Mouse (Mus musculus): ENCODE data around the gene Mrps7. TPM values are rescaled to one million over a fixed set of nuclear protein-coding genes. Genes with fewer than 3 reads are reported as not detected.
A peak's percentile ranks its signal among the peaks of the same experiment; 100 is the strongest.

The Mrps7 gene
- polyA plus RNA-seq, 1 experiment from 2014 or later, result 98.3 TPM

- peaks cover 6% of the 10 kb centered on the region; the same call in 1 of the 2 replicates for H3K4me1 ChIP-seq (replicated peaks)
- ATAC-seq, result no peak
- no peaks in the 10 kb centered on the region for H3K9me3 ChIP-seq
- no peak overlapping the region for H3K27ac ChIP-seq
- H3K4me2 ChIP-seq (replicated peaks), result no peak overlapping the region
- H3K27me3 ChIP-seq (replicated peaks), result no peaks in the 10 kb centered on the region
- peaks cover 21% of the 10 kb centered on the region; the same call in 1 of the 2 replicates for H3K36me3 ChIP-seq
- 70% methylated on average over 9 of the region's 9 CpGs for WGBS
- H3K4me3 ChIP-seq (replicated peaks), result no peak overlapping the region
- no peak overlapping the region for H3K9ac ChIP-seq
Measured at GRCm38 (mm10) chr11:115623487-115624070, 19.9 kb downstream of the Mrps7 start.

- no peaks in the 10 kb centered on the region for H3K9me3 ChIP-seq
- H3K4me1 ChIP-seq (replicated peaks), result peaks cover 6% of the 10 kb centered on the region; the same call in 1 of the 2 replicates
- no peak for ATAC-seq
- H3K27me3 ChIP-seq (replicated peaks), result no peaks in the 10 kb centered on the region
- H3K4me3 ChIP-seq (replicated peaks), result no peak overlapping the region
- H3K4me2 ChIP-seq (replicated peaks), result no peak overlapping the region
- peaks cover 12% of the 10 kb centered on the region; the same call in 1 of the 2 replicates for H3K36me3 ChIP-seq
- H3K27ac ChIP-seq, result no peak overlapping the region
- H3K9ac ChIP-seq, result no peak overlapping the region
- 83% methylated on average over 9 of the region's 9 CpGs for WGBS
Measured at GRCm38 (mm10) chr11:115625877-115626276, 22.2 kb downstream of the Mrps7 start.

- H3K4me3 ChIP-seq (replicated peaks), result peak overlapping the region; percentile 70
- peak overlapping the region; percentile 64 for H3K9ac ChIP-seq
- peak overlapping the region; percentile 85 for H3K4me2 ChIP-seq (replicated peaks)
- ATAC-seq, result no peak
- H3K27ac ChIP-seq, result peak overlapping the region; percentile 67; the same call in 1 of the 2 replicates
- H3K4me1 ChIP-seq (replicated peaks), result peaks cover 6% of the 10 kb centered on the region; the same call in 1 of the 2 replicates
- no peaks in the 10 kb centered on the region for H3K9me3 ChIP-seq
- WGBS, result 46% methylated on average over 11 of the region's 11 CpGs
- no peaks in the 10 kb centered on the region for H3K27me3 ChIP-seq (replicated peaks)
- H3K36me3 ChIP-seq, result peaks cover 6% of the 10 kb centered on the region; the same call in 1 of the 2 replicates
Measured at GRCm38 (mm10) chr11:115626824-115627616, 23.3 kb downstream of the Mrps7 start.

- no peaks in the 10 kb centered on the region for H3K9me3 ChIP-seq
- WGBS, result under 1% methylated on average over 47 of the region's 47 CpGs
- no peaks in the 10 kb centered on the region for H3K27me3 ChIP-seq (replicated peaks)
- H3K27ac ChIP-seq, result peak within 1 kb of the TSS; percentile 67
- H3K4me1 ChIP-seq (replicated peaks), result peaks cover 6% of the 10 kb centered on the region; the same call in 1 of the 2 replicates
- peak within 1 kb of the TSS; percentile 70 for H3K4me3 ChIP-seq (replicated peaks)
- H3K4me2 ChIP-seq (replicated peaks), result peak within 1 kb of the TSS; percentile 85
- peak; percentile 99 for ATAC-seq
- H3K9ac ChIP-seq, result peak within 1 kb of the TSS; percentile 64
- 0 out of 2 replicates have a peak, but pooled peaks cover 2% of the 10 kb centered on the region for H3K36me3 ChIP-seq
Measured at GRCm38 (mm10) chr11:115627705-115628464, 24.2 kb downstream of the Mrps7 start, which contains the start of gene Slc25a19. Gene Slc25a19, minus strand, starts transcription at chr11:115628295.

GRCm38 (mm10) chr11:115628465-115629101 lies 24.9 kb downstream of the Mrps7 start:
- Histone ChIP-seq H3K27me3 (replicated peaks) (no peaks in the 10 kb centered on the region), H3K9ac (no peak overlapping the region), H3K4me3 (replicated peaks) (peak overlapping the region; percentile 70), H3K27ac (no peak overlapping the region), H3K36me3 (no peaks in the 10 kb centered on the region), H3K9me3 (no peaks in the 10 kb centered on the region), H3K4me2 (replicated peaks) (peak overlapping the region; percentile 53), H3K4me1 (replicated peaks) (peaks cover 6% of the 10 kb centered on the region; the same call in 1 of the 2 replicates)
- peak; percentile 27 for ATAC-seq
- WGBS, result 50% methylated on average over 13 of the region's 13 CpGs

GRCm38 (mm10) chr11:115629734-115630531 lies 26.2 kb downstream of the Mrps7 start:
- H3K27ac ChIP-seq, result no peak overlapping the region
- no peaks in the 10 kb centered on the region for H3K9me3 ChIP-seq
- H3K4me3 ChIP-seq (replicated peaks), result no peak overlapping the region
- H3K36me3 ChIP-seq, result no peaks in the 10 kb centered on the region
- WGBS, result 86% methylated on average over 13 of the region's 13 CpGs
- H3K9ac ChIP-seq, result no peak overlapping the region
- no peak for ATAC-seq
- H3K27me3 ChIP-seq (replicated peaks), result no peaks in the 10 kb centered on the region
- H3K4me2 ChIP-seq (replicated peaks), result no peak overlapping the region
- H3K4me1 ChIP-seq (replicated peaks), result peaks cover 6% of the 10 kb centered on the region; the same call in 1 of the 2 replicates

GRCm38 (mm10) chr11:115630532-115631504 lies 27.1 kb downstream of the Mrps7 start:
- Histone ChIP-seq H3K36me3 (no peaks in the 10 kb centered on the region), H3K4me3 (replicated peaks) (no peak overlapping the region), H3K4me1 (replicated peaks) (peaks cover 6% of the 10 kb centered on the region; the same call in 1 of the 2 replicates), H3K9me3 (no peaks in the 10 kb centered on the region), H3K9ac (no peak overlapping the region), H3K4me2 (replicated peaks) (peak overlapping the region; percentile 30; the same call in 1 of the 2 replicates), H3K27me3 (replicated peaks) (no peaks in the 10 kb centered on the region), H3K27ac (no peak overlapping the region)
- 48% methylated on average over 16 of the region's 16 CpGs for WGBS
- ATAC-seq, result no peak

GRCm38 (mm10) chr11:115631505-115631890 lies 27.8 kb downstream of the Mrps7 start:
- H3K9ac ChIP-seq, result no peak overlapping the region
- no peak overlapping the region for H3K4me3 ChIP-seq (replicated peaks)
- H3K4me2 ChIP-seq (replicated peaks), result peak overlapping the region; percentile 30; the same call in 1 of the 2 replicates
- no peaks in the 10 kb centered on the region for H3K36me3 ChIP-seq
- H3K27ac ChIP-seq, result no peak overlapping the region
- 15% methylated on average over 3 of the region's 3 CpGs for WGBS
- no peaks in the 10 kb centered on the region for H3K27me3 ChIP-seq (replicated peaks)
- no peaks in the 10 kb centered on the region for H3K9me3 ChIP-seq
- H3K4me1 ChIP-seq (replicated peaks), result peaks cover 6% of the 10 kb centered on the region; the same call in 1 of the 2 replicates
- ATAC-seq, result no peak

- Histone ChIP-seq H3K36me3 (no peaks in the 10 kb centered on the region), H3K4me1 (replicated peaks) (no peaks in the 10 kb centered on the region), H3K4me3 (replicated peaks) (no peak overlapping the region), H3K27me3 (replicated peaks) (no peaks in the 10 kb centered on the region), H3K9ac (no peak overlapping the region; the same call in 1 of the 2 replicates), H3K27ac (no peak overlapping the region), H3K4me2 (replicated peaks) (no peak overlapping the region), H3K9me3 (no peaks in the 10 kb centered on the region)
- ATAC-seq, result no peak
- WGBS, result 73% methylated on average over 7 of the region's 7 CpGs
Measured at GRCm38 (mm10) chr11:115632247-115632646, 28.5 kb downstream of the Mrps7 start.

- H3K4me2 ChIP-seq (replicated peaks), result no peak overlapping the region
- no peak overlapping the region for H3K9ac ChIP-seq
- no peaks in the 10 kb centered on the region for H3K4me1 ChIP-seq (replicated peaks)
- no peaks in the 10 kb centered on the region for H3K27me3 ChIP-seq (replicated peaks)
- ATAC-seq, result no peak
- H3K27ac ChIP-seq, result no peak overlapping the region
- 83% methylated on average over 10 of the region's 10 CpGs for WGBS
- H3K36me3 ChIP-seq, result no peaks in the 10 kb centered on the region
- H3K4me3 ChIP-seq (replicated peaks), result no peak overlapping the region
- no peaks in the 10 kb centered on the region for H3K9me3 ChIP-seq
Measured at GRCm38 (mm10) chr11:115632862-115633261, 29.1 kb downstream of the Mrps7 start.
